Mouse (Mus musculus) natural killer cell, adult 2 months (primary cell): ENCODE data around the gene Spsb3.

Experiments used
- DNase-seq, 2 experiments: peaks; one replicate each; pipeline ENCODE4 v3.0.0; 2022; ENCODE audit warnings: low spot score in 2 of 2

Spsb3 gene

DNA sequence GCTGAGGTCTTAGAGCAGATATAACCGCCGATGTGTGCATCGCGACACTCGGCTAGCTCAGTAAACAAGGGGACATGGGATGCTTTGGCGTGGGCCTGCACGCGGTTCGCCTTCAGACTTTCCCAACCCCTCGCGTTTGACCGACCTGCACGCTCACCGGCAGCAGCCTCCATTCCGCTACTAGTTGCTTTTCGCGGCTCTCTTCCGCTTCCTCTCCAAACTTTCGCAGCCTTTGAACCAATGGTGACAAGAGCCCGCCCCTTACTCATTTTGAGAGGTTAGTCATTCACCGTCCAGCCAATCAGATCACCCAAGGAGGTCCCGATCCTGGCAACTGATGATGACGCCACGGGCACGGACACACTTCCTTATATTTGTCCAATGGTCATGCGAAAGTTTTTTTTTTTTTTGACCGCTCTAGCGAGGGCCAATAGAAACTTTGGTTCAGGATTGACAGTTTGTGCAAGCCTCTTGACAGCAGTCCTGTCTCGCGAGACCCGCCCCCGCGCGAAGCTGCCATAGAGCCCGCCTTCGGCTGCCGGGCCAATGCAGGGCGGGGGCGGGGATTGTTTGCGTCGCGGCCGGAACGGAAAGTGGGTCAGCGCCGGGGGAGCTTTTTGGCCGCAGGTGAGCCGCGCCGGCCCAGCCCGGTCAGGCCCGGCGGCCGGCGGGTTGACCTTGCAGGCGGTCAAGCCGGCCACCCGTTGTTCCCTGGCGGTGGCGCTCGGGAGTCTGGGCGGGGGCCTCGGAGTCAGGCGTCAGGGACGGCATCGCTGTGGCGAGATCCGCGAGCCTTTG lies at the start of gene Spsb3, which contains the start of gene Nubp2:
Spsb3 (plus strand) TSS at position 510 of the 798 bp plus-strand sequence.
Nubp2 (minus strand) TSS at position 216 of the 798 bp plus-strand sequence.
- peak; percentile 98 to 99 for DNase-seq

DNA sequence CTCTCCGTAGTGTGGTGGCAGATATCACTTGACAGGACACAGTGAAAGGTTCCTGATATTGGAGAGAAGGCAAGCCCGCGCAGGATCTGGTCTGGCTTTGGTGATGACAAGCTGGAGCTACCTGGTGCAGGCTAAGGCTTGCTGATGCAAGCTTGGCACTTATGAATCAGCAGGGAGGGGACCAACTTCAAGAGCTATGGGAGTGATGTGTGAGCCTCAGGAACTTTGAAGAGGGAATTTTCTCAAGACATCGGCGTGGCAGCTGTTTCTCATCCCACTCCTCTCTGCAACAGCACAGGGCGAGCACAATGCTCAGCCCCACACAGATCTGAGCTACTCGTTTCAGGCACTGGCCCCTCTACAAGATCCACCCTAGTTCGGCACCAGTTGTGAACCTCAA lies 46.6 kb upstream of the Spsb3 start, which contains the start of gene Hagh:
Hagh (plus strand) TSS at position 302 of the 400 bp plus-strand sequence.
- DNase-seq = no peak

GRCm38 (mm10) chr17:24840341-24840740 lies 46.1 kb upstream of the Spsb3 start:
- DNase-seq = no peak

- DNase-seq = peak in 1 of 2 experiments; percentile 31
These were observed 45.3 kb upstream of the Spsb3 start for GRCm38 (mm10) chr17:24841133-24841532.

GRCm38 (mm10) chr17:24842631-24843030 lies 43.8 kb upstream of the Spsb3 start:
- no peak for DNase-seq

GRCm38 (mm10) chr17:24844525-24844924 lies 41.9 kb upstream of the Spsb3 start:
- DNase-seq = no peak

GRCm38 (mm10) chr17:24847386-24847785 lies 39.1 kb upstream of the Spsb3 start:
- no peak for DNase-seq

DNA sequence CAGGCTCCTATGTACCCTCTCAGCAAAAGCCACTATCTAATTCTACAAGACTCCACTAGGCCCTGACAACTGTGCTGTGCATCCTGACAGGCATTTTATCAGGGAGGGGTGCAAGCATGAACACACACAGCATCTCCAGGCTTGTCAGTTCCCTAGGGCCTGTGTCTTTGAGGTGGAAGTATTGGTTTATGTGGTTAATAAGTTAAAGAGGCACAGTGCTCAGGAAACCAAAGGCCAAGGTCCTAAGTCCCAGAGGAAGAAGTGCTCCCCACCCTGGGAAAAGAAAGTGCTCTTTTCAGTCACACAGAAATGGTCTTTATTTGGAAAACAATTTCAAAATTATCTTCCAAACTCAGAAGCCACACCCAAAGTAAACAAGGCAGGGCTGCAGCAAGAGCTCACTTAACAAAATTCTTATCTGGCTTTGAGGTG lies 37.8 kb upstream of the Spsb3 start:
- DNase-seq = no peak

DNA sequence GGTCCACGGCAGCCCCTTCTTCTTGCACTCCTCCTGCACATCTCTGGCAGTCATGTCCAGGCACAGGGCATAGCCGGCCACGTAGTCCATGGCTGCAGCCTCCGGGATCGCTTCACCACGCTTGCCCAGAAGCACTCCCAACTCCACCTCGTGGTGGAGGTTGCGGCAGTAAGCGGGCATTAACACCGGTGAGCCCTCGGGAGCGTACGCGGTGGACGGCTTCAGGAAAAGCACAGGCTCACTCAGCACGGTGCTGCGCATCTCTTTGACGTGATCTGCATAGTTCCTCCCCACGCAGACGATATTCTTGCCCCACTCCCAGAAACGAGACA lies 36.7 kb upstream of the Spsb3 start:
- no peak for DNase-seq

DNA sequence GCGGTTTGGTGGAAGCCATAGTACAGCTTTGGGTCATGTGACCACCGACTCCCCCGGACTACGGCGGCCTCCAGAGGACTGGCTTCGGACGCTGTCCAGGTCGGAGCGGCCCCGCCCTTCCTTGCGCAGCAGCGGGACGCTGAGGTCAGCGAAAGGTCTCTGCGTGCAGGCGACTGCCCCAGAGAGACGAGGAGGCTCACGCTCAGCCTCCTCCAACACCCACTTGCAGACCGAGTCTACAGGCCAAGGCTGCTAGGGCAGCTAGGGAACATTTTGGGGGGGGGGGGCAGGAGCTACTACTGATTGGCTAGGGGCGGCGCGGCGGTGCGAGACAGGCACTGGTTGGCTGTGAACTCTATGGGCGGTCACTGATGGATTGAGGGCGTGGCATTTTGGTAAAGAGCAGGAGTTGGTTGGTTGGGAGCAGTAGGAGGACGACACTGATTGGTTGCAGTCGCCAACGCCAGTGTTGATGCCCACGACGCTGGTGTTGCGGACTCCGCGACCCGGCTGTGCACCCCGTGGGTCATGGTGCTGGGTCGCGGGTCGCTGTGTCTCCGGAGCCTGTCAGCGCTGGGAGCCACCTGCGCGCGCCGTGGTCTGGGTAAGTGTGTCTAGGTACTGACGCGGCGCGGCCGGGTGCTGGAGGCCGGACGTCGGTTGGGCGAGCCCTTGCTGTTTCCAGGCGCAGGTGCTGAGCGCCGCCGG lies 36.2 kb upstream of the Spsb3 start, which contains the start of gene Fahd1:
Fahd1 (minus strand) TSS at position 300 of the 708 bp plus-strand sequence.
- DNase-seq = peak; percentile 92 to 94

DNA sequence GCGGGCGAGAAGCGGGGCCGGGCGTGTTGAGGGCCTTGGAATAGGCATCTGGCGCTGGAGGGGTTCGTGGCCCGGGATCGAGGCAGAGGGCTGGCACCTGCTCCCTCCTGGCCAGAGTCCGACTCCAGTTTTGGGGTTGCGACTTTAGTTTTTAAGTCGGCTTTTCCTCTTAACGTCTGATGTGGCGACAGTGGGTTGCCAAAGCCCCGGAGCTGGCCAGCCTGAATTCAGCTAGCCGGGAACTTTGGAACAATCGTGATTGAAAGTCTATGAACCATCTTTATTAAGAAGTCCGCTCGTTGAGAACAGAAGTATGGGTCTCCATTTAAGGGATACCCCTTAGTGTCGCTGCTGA lies 35.7 kb upstream of the Spsb3 start:
- DNase-seq = no peak

- DNase-seq = no peak
These were observed 34.9 kb upstream of the Spsb3 start for GRCm38 (mm10) chr17:24851381-24852125.

DNA sequence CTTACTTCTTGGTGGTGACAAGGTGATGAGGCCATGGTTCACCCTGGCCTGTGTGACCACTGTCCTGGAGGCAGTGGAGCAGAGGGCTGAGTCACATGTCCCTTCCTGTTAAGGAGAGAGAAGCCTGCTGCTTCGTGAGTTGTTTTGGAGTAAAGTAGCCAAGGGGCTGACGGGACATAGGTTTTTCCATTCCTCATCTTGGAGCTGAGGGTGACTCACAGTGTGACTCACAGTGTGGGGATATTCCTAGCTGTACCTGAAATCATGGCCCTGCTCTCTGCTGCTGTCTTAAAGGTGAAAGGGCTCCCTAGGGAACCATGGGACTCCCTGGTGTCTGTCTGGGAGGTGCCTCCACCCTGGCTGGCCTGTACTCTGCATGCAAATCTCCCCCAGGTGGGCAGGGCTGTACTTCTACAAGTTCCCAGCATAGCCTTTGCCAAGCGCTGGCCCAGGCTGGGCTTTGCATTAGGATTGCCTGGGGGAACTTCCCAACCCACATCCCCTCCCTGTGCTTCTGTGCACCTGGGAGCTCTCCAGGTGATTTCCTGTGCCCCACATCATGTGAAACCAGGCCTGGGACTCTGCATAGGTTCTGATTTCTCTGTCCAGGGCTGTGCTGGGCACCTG lies 30.5 kb upstream of the Spsb3 start:
- DNase-seq = no peak

DNA sequence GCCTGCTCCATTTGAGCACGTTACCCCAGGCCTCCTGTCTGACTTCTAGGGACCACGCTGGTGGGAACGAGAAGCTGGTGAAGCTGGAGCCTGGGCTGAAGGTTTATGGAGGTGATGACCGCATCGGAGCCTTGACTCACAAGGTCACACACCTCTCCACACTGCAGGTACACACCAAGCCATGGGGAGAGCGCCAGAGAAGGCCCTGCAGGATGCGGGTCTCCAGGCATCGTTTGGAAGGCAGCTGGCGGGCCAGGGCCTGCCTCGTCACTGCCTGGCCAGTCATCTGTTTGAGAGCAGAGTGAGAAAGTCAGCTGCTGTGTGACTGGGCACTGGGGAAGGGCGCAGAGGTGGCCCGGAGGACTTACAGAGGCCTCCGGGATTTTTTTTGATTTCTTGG lies 29.9 kb upstream of the Spsb3 start:
- no peak for DNase-seq

DNA sequence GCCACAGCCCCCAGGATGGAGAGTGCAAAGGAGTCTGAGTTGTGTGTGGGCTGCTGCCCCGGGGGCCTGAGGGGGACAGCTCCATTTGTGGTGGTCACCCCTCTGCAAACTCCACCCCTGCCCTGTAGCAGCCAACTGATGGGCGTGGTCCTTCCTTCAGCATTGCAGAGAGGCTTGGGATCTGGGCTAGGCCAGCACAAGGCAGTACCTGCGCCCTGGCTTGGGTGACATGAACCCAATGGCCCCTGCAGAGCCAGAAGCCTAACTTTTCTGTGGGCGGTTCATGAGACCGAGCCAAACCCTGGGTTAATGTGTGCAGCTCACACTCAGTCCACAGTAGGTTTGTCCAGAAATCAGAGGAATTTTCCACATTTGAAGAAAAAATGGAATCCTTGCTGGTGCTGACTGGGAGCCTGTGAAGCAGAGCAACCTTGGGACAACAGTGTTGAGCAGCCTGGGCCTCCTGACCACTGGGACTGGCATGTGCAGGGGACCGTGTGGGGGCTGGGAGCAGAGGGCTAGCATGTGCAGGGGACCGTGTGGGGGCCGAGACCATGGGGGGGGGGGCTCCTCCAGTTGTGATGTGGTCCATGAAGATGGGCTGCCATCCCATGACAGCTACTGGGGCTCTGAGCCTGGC lies 28.5 kb upstream of the Spsb3 start:
- no peak for DNase-seq

DNA sequence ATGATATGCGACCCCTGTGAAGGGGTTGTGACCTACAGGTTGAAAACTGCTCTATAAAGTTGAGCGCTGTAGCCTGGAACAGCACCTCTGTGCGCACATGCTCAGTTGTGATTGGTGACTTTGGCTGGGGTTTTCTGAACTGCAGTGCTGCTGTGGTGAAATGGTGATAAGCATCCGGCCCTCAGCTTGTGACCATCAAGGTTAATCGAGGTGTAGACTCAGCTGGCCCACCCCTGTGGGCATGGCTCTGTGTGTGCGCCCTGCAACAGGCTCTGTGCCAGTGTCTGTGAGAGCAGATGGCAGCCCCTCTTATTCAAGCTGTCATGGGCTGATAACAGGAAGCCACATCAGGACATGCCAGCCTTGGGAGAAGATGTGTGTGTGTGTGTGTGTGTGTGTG lies 27.5 kb upstream of the Spsb3 start:
- no peak for DNase-seq

DNA sequence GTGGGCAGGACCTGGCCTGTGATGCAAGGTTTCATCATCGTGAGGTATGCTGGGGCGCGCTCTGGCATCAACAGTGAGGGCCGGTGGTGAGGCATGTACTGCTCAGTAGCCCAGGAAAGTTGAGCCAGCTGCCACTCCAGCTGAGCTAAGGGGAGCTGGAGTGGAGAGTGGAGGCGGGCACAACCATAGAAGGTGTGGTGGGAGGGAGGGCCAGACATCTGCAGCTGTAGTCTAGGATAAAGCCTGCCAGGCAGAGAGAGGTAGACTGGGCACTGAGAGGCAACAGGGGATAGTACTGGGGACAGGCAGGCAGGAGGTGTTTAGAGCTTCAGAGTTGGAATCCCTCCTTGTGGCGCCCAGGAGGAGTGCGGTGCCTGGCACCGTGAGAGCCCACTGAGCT lies 26.4 kb upstream of the Spsb3 start:
- no peak for DNase-seq

GRCm38 (mm10) chr17:24861785-24862184 lies 24.7 kb upstream of the Spsb3 start:
- DNase-seq = no peak

- no peak for DNase-seq
These were observed 20.7 kb upstream of the Spsb3 start, which contains the start of gene Igfals for GRCm38 (mm10) chr17:24865776-24866175. Igfals (plus strand) TSS chr17:24865997.

- no peak for DNase-seq
These were observed 18.5 kb upstream of the Spsb3 start for GRCm38 (mm10) chr17:24867914-24868313.

DNA sequence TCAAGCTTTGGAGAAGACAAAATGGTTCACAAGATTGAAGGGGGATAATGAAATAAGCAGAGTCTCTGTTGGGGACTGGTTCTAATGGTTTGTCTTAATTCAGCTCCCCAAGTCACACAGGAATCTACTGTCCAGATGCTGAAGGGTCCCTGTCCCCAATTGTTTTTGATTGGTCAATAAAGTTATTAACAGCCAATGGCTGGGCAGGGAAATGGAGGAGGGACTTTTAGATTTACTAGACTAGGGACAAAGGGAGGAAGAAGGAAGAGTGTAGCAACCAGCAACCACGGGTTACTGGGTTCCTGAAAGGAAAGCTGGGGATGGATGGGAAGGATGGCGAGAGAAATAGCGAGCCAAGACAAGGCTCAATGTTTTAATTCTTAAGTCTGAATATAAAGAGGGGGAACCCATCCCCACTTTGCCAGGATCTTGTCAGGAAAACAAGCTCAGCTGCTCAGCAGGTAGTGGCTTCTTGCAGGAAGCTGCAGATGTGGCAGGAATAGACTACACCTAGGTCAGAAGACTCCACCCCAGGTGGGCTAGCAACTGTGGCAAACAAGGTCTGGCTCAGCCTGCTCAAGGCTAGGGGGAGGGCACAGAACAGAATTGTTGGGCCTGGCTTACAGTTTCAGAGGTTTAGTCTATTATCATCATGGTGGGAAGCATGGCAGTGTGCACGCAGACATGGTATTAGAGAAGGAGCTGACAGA lies 12.6 kb upstream of the Spsb3 start:
- DNase-seq = no peak
